Mouse (Mus musculus): Measurements from ENCODE around the gene Spag7.

The Spag7 gene

GRCm38 (mm10) chr11:70668771-70669505, at the start of gene Spag7:
Gene Spag7 (minus strand): TSS chr11:70669416.
- in situ Hi-C loops (cut with MseI, MboI) = no loop called here

- in situ Hi-C loops (cut with MseI, MboI) = no loop called here
Observed at GRCm38 (mm10) chr11:70718481-70718880, 49.3 kb upstream of the Spag7 start.

GRCm38 (mm10) chr11:70715832-70716231, 46.6 kb upstream of the Spag7 start:
- in situ Hi-C loops (cut with MseI, MboI) = no loop called here

GRCm38 (mm10) chr11:70713222-70713621, 44.0 kb upstream of the Spag7 start:
- in situ Hi-C loops (cut with MseI, MboI) = no loop called here

GRCm38 (mm10) chr11:70711026-70711425, 41.8 kb upstream of the Spag7 start:
- in situ Hi-C loops (cut with MseI, MboI) = no loop called here

GRCm38 (mm10) chr11:70706127-70706526, 36.9 kb upstream of the Spag7 start:
- in situ Hi-C loops (cut with MseI, MboI) = no loop called here

- in situ Hi-C loops (cut with MseI, MboI) = no loop called here
Observed at GRCm38 (mm10) chr11:70702781-70703180, 33.6 kb upstream of the Spag7 start.

GRCm38 (mm10) chr11:70701984-70702733, 32.9 kb upstream of the Spag7 start:
- in situ Hi-C loops (cut with MseI, MboI) = no loop called here

GRCm38 (mm10) chr11:70701221-70701955, 32.2 kb upstream of the Spag7 start:
- in situ Hi-C loops (cut with MseI, MboI) = no loop called here

- in situ Hi-C loops (cut with MseI, MboI) = no loop called here
Observed at GRCm38 (mm10) chr11:70700613-70701012, 31.4 kb upstream of the Spag7 start.

GRCm38 (mm10) chr11:70699722-70700556, 30.7 kb upstream of the Spag7 start, which contains the start of the genes Inca1 and Kif1c:
Gene Inca1 (minus strand): TSS chr11:70700155.
Gene Kif1c (plus strand): TSS chr11:70700548.
- in situ Hi-C loops (cut with MseI, MboI) = no loop called here

GRCm38 (mm10) chr11:70699051-70699450, 29.8 kb upstream of the Spag7 start:
- in situ Hi-C loops (cut with MseI, MboI) = no loop called here

GRCm38 (mm10) chr11:70697376-70697775, 28.2 kb upstream of the Spag7 start:
- in situ Hi-C loops (cut with MseI, MboI) = no loop called here

- in situ Hi-C loops (cut with MseI, MboI) = no loop called here
Observed at GRCm38 (mm10) chr11:70693504-70693903, 24.3 kb upstream of the Spag7 start.

- in situ Hi-C loops (cut with MseI, MboI) = no loop called here
Observed at GRCm38 (mm10) chr11:70689578-70689977, 20.4 kb upstream of the Spag7 start.

GRCm38 (mm10) chr11:70688372-70688771, 19.2 kb upstream of the Spag7 start:
- in situ Hi-C loops (cut with MseI, MboI) = no loop called here

- in situ Hi-C loops (cut with MseI, MboI) = no loop called here
Observed at GRCm38 (mm10) chr11:70687601-70688199, 18.5 kb upstream of the Spag7 start, which contains the start of gene Camta2. Gene Camta2 (minus strand): TSS chr11:70688105.

- in situ Hi-C loops (cut with MseI, MboI) = no loop called here
Observed at GRCm38 (mm10) chr11:70686901-70687566, 17.8 kb upstream of the Spag7 start.

GRCm38 (mm10) chr11:70683640-70684039, 14.4 kb upstream of the Spag7 start:
- in situ Hi-C loops (cut with MseI, MboI) = no loop called here

GRCm38 (mm10) chr11:70681897-70682581, 12.8 kb upstream of the Spag7 start:
- in situ Hi-C loops (cut with MseI, MboI) = no loop called here

Data from mouse trophoblast stem cell (cell line).